Mouse (Mus musculus): ENCODE data around the gene 2010300C02Rik. TPM values are rescaled to one million over a fixed set of nuclear protein-coding genes. Genes with fewer than 3 reads are reported as not detected.

The 2010300C02Rik gene
- polyA plus RNA-seq, 1 experiment from 2014 or later: 0.68 TPM

GRCm38 (mm10) chr1:37566754-37567153 lies 153.1 kb downstream of the 2010300C02Rik start:
- no peak for DNase-seq (ENCODE audit: extremely low spot score, low spot score)
- Histone ChIP-seq H3K36me3 (replicated peaks) (no peaks in the 10 kb centered on the region), H3K9me3 (no peaks in the 10 kb centered on the region), H3K4me3 (no peak overlapping the region), H3K27ac (no peak overlapping the region), H3K27me3 (ENCODE audit: poor library complexity, severe bottlenecking) (no peaks in the 10 kb centered on the region), H3K4me1 (no peaks in the 10 kb centered on the region)
- WGBS: 92% methylated on average over 4 of the region's 4 CpGs

DNA sequence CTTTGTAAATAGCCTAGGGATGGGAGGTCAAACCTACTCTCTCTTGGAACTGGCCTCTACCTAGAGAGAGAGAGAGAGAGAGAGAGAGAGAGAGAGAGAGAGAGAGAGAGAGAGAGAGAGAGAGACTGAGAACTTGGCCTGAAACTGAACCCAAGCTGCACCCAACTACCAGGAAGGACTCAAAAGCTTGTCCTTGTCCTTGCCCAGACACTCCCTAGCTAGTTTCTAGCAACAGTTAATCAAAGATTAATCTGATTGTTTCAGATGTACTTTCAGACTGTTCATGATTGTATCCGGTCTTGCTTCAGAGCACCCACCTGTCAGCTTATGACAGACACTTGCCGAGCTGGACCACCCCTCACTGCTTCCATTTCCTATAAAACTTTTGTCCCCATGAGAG lies 153.5 kb downstream of the 2010300C02Rik start:
- no peak for DNase-seq (ENCODE audit: extremely low spot score, low spot score)
- 83% methylated on average over 2 of the region's 2 CpGs for WGBS

GRCm38 (mm10) chr1:37565396-37565795 lies 154.5 kb downstream of the 2010300C02Rik start:
- Histone ChIP-seq H3K36me3 (replicated peaks) (no peaks in the 10 kb centered on the region), H3K4me3 (no peak overlapping the region), H3K27ac (no peak overlapping the region), H3K9me3 (no peaks in the 10 kb centered on the region), H3K27me3 (ENCODE audit: poor library complexity, severe bottlenecking) (no peaks in the 10 kb centered on the region), H3K4me1 (no peaks in the 10 kb centered on the region)
- no peak for DNase-seq (ENCODE audit: extremely low spot score, low spot score)
- 58% methylated on average over 6 of the region's 6 CpGs for WGBS

More for the DNA sequence above, 153.5 kb downstream of the 2010300C02Rik start:
- Histone ChIP-seq H3K4me3 (no peak overlapping the region), H3K27ac (no peak overlapping the region), H3K27me3 (ENCODE audit: poor library complexity, severe bottlenecking) (no peaks in the 10 kb centered on the region), H3K36me3 (replicated peaks) (no peaks in the 10 kb centered on the region), H3K4me1 (no peaks in the 10 kb centered on the region), H3K9me3 (no peaks in the 10 kb centered on the region)

DNA sequence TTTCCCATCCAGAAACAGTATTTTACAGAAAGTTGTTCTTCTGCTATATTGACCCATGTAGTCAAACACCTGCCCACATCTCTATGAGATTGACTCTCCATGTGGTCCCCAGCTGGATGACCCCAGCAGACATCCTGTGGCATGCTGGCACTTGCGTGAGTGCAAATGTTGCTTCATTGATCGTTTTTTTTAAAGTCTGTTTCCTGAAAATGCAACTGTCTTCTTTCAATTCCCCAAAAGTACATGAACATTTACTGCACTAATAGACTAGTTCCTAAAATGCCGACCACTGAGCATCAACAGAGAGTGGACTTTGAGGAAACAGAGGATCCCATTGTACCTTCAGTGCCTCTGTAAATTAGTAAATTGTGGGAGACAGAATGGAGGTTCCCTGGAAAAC lies 157.9 kb downstream of the 2010300C02Rik start:
- Histone ChIP-seq H3K4me1 (no peaks in the 10 kb centered on the region), H3K4me3 (no peak overlapping the region), H3K27ac (no peak overlapping the region), H3K36me3 (replicated peaks) (no peaks in the 10 kb centered on the region), H3K27me3 (ENCODE audit: poor library complexity, severe bottlenecking) (no peaks in the 10 kb centered on the region), H3K9me3 (no peaks in the 10 kb centered on the region)
- 90% methylated on average over 3 of the region's 3 CpGs for WGBS
- DNase-seq (ENCODE audit: extremely low spot score, low spot score): no peak

Other genes with a start within 250 kb of the 2010300C02Rik start
- gene Mgat4a, start 179.1 kb downstream of the 2010300C02Rik start, polyA plus RNA-seq (2016; fragmentation: Nextera tagmentation; extraction: Ambion mirVana): 1.9 and 2.5 TPM in 2 replicates
- gene Tsga10, start 146.3 kb upstream of the 2010300C02Rik start, polyA plus RNA-seq (2016; fragmentation: Nextera tagmentation; extraction: Ambion mirVana): 8.6 and 10.4 TPM in 2 replicates
- gene Lipt1, start 151.7 kb upstream of the 2010300C02Rik start, polyA plus RNA-seq (2016; fragmentation: Nextera tagmentation; extraction: Ambion mirVana): 9.4 and 9.8 TPM in 2 replicates
- gene Mitd1, start 170.3 kb upstream of the 2010300C02Rik start, polyA plus RNA-seq (2016; fragmentation: Nextera tagmentation; extraction: Ambion mirVana): 23.6 and 27.8 TPM in 2 replicates
- gene Mrpl30, start 170.4 kb upstream of the 2010300C02Rik start, polyA plus RNA-seq (2016; fragmentation: Nextera tagmentation; extraction: Ambion mirVana): 252 and 263 TPM in 2 replicates
- gene Lyg2, start 196.4 kb upstream of the 2010300C02Rik start, polyA plus RNA-seq (2016; fragmentation: Nextera tagmentation; extraction: Ambion mirVana): not detected in 2 replicates
- gene Lyg1, start 237.7 kb upstream of the 2010300C02Rik start, polyA plus RNA-seq (2016; fragmentation: Nextera tagmentation; extraction: Ambion mirVana): not detected in 2 replicates